Mouse (Mus musculus): ENCODE data around the gene Hist2h3c1.
"Not testable (repeated sequence)": the region's sequence is repeated elsewhere in the genome, so short reads cannot be mapped to it uniquely, and the experiment has no call there.

Hist2h3c1 gene

GRCm38 (mm10) chr3:96237904-96238511 is 8.5 kb upstream of the Hist2h3c1 start:
- peak overlapping the region; percentile 81 for H3K4me3 ChIP-seq (replicated peaks; ENCODE audit: low read length)
- no peak for TF ChIP-seq POU5F1 (IDR thresholded peaks at IDR 0.05; ENCODE audit: borderline replicate concordance, low read length)
- no peaks in the 10 kb centered on the region for H3K27me3 ChIP-seq (ENCODE audit: insufficient read depth, low read length)
- peaks cover 43% of the 10 kb centered on the region for H3K4me1 ChIP-seq (replicated peaks; ENCODE audit: low read depth, low read length)
- peaks cover 26% of the 10 kb centered on the region; the same call in 1 of the 2 replicates for H3K36me3 ChIP-seq (ENCODE audit: insufficient read depth, low read length)
- no peaks in the 10 kb centered on the region for H3K9me3 ChIP-seq (ENCODE audit: low read length)

GRCm38 (mm10) chr3:96238954-96239793 is 7.3 kb upstream of the Hist2h3c1 start, which contains the start of gene Hist2h3c2:
Gene Hist2h3c2 (minus strand): TSS chr3:96239127.
- Histone ChIP-seq H3K4me1 (replicated peaks; ENCODE audit: low read depth, low read length) (peaks cover 55% of the 10 kb centered on the region), H3K4me3 (replicated peaks; ENCODE audit: low read length) (peak within 1 kb of the TSS; percentile 81), H3K36me3 (ENCODE audit: insufficient read depth, low read length) (peaks cover 26% of the 10 kb centered on the region; the same call in 1 of the 2 replicates)
- H3K9me3 ChIP-seq (ENCODE audit: low read length); H3K27me3 ChIP-seq (ENCODE audit: insufficient read depth, low read length): not testable (repeated sequence)

- H3K4me1 ChIP-seq (replicated peaks; ENCODE audit: low read depth, low read length) = peaks cover 60% of the 10 kb centered on the region
- peaks cover 25% of the 10 kb centered on the region; the same call in 1 of the 2 replicates for H3K36me3 ChIP-seq (ENCODE audit: insufficient read depth, low read length)
- peak within 1 kb of the TSS; percentile 72 for H3K4me3 ChIP-seq (replicated peaks; ENCODE audit: low read length)
- not testable (repeated sequence) for H3K27me3 ChIP-seq (ENCODE audit: insufficient read depth, low read length); H3K9me3 ChIP-seq (ENCODE audit: low read length)
Observed at GRCm38 (mm10) chr3:96239949-96240798, 6.3 kb upstream of the Hist2h3c1 start, which contains the start of gene Hist2h2aa2. Gene Hist2h2aa2 (minus strand): TSS chr3:96240276.

- H3K4me1 ChIP-seq (replicated peaks; ENCODE audit: low read depth, low read length) = peaks cover 60% of the 10 kb centered on the region
- H3K36me3 ChIP-seq (ENCODE audit: insufficient read depth, low read length) = peaks cover 19% of the 10 kb centered on the region; the same call in 1 of the 2 replicates
- H3K4me3 ChIP-seq (replicated peaks; ENCODE audit: low read length) = peak overlapping the region; percentile 54
- no peaks in the 10 kb centered on the region for H3K9me3 ChIP-seq (ENCODE audit: low read length)
- H3K27me3 ChIP-seq (ENCODE audit: insufficient read depth, low read length) = no peaks in the 10 kb centered on the region
- TF ChIP-seq POU5F1 (IDR thresholded peaks at IDR 0.05; ENCODE audit: borderline replicate concordance, low read length) = no peak
- no peak for TF ChIP-seq CTCF (conservative IDR thresholded peaks at IDR 0.05; ENCODE audit: low read length)
- no peak for TF ChIP-seq NANOG (IDR thresholded peaks at IDR 0.05; ENCODE audit: borderline replicate concordance, low read length)
Observed at GRCm38 (mm10) chr3:96240799-96241197, 5.7 kb upstream of the Hist2h3c1 start.

- peaks cover 6% of the 10 kb centered on the region; the same call in 1 of the 2 replicates for H3K36me3 ChIP-seq (ENCODE audit: insufficient read depth, low read length)
- no peak for TF ChIP-seq CTCF (conservative IDR thresholded peaks at IDR 0.05; ENCODE audit: low read length)
- TF ChIP-seq NANOG (IDR thresholded peaks at IDR 0.05; ENCODE audit: borderline replicate concordance, low read length) = no peak
- H3K9me3 ChIP-seq (ENCODE audit: low read length) = no peaks in the 10 kb centered on the region
- H3K4me1 ChIP-seq (replicated peaks; ENCODE audit: low read depth, low read length) = peaks cover 50% of the 10 kb centered on the region
- peak overlapping the region; percentile 82 for H3K4me3 ChIP-seq (replicated peaks; ENCODE audit: low read length)
- no peaks in the 10 kb centered on the region for H3K27me3 ChIP-seq (ENCODE audit: insufficient read depth, low read length)
Observed at GRCm38 (mm10) chr3:96243921-96244572, 2.4 kb upstream of the Hist2h3c1 start.

- not testable (repeated sequence) for H3K27me3 ChIP-seq (ENCODE audit: insufficient read depth, low read length); H3K9me3 ChIP-seq (ENCODE audit: low read length); H3K36me3 ChIP-seq (ENCODE audit: insufficient read depth, low read length)
- H3K4me1 ChIP-seq (replicated peaks; ENCODE audit: low read depth, low read length) = peaks cover 62% of the 10 kb centered on the region
- peak within 1 kb of the TSS; percentile 82 for H3K4me3 ChIP-seq (replicated peaks; ENCODE audit: low read length)
Observed at GRCm38 (mm10) chr3:96245003-96245886, 1.2 kb upstream of the Hist2h3c1 start, which contains the start of gene Hist2h2aa1. Gene Hist2h2aa1 (plus strand): TSS chr3:96245497.

- not testable (repeated sequence) for H3K36me3 ChIP-seq (ENCODE audit: insufficient read depth, low read length); H3K4me3 ChIP-seq (replicated peaks; ENCODE audit: low read length); H3K9me3 ChIP-seq (ENCODE audit: low read length); H3K27me3 ChIP-seq (ENCODE audit: insufficient read depth, low read length)
- H3K4me1 ChIP-seq (replicated peaks; ENCODE audit: low read depth, low read length) = peaks cover 66% of the 10 kb centered on the region
Observed at GRCm38 (mm10) chr3:96246018-96246417, 467 bp upstream of the Hist2h3c1 start.
